Mouse (Mus musculus) brain, embryonic 14.5 days (tissue): ENCODE measurements around the gene Kcnj16. TPM values are rescaled to one million over a fixed set of nuclear protein-coding genes. Genes with fewer than 3 reads are reported as not detected.
A peak's percentile ranks its signal among the peaks of the same experiment; 100 is the strongest.

Source experiments
- DNase-seq: peaks from one replicate; pipeline ENCODE4 v3.0.0-alpha.2; 2011; ENCODE audit warnings: low read depth
- CTCF ChIP-seq: fragments of 200-500 bp; IDR thresholded peaks from 2 replicates; pipeline ENCODE4 v1.5.1; 2012; ENCODE audit warnings: inconsistent platforms, mild to moderate bottlenecking, moderate library complexity, borderline replicate concordance; ENCODE audit not compliant: insufficient read depth, insufficient read length; ENCODE audit errors: extremely low read depth
- POLR2A ChIP-seq: fragments of 200-500 bp; IDR thresholded peaks from 2 replicates; pipeline ENCODE4 v1.6.1; 2012; ENCODE audit warnings: mild to moderate bottlenecking, inconsistent platforms, borderline replicate concordance; ENCODE audit not compliant: poor library complexity, insufficient read depth, insufficient read length, severe bottlenecking; ENCODE audit errors: extremely low read depth
- polyA plus RNA-seq: library from polyadenylated mRNA; depleted of rRNA; stranded (reverse); fragments of >200 nt; gene quantifications from 2 replicates; pipeline ENCODE4 v1.2.3, GENCODE M21; 2012; rRNA removed

The Kcnj16 gene
- polyA plus RNA-seq = 0.37 and 0.98 TPM in 2 replicates

- no peak for DNase-seq
- TF ChIP-seq CTCF (no peak), POLR2A (no peak)
Observed at GRCm38 (mm10) chr11:110967762-110968135, at the start of gene Kcnj16. Kcnj16 (plus strand) TSS chr11:110968033.

- DNase-seq = no peak
- TF ChIP-seq POLR2A = no peak
- TF ChIP-seq CTCF = no peak
Observed at GRCm38 (mm10) chr11:110918808-110919465, 48.9 kb upstream of the Kcnj16 start.

GRCm38 (mm10) chr11:110935699-110936098 lies 32.1 kb upstream of the Kcnj16 start:
- DNase-seq = peak; percentile 42
- TF ChIP-seq POLR2A (no peak), CTCF (no peak)

- TF ChIP-seq CTCF (no peak), POLR2A (no peak)
- no peak for DNase-seq
Observed at GRCm38 (mm10) chr11:110942280-110942679, 25.6 kb upstream of the Kcnj16 start.

GRCm38 (mm10) chr11:110942695-110943135 lies 25.1 kb upstream of the Kcnj16 start:
- no peak for TF ChIP-seq POLR2A
- TF ChIP-seq CTCF = no peak
- DNase-seq = no peak

GRCm38 (mm10) chr11:110956665-110957064 lies 11.2 kb upstream of the Kcnj16 start:
- DNase-seq = no peak
- TF ChIP-seq CTCF (no peak), POLR2A (no peak)

GRCm38 (mm10) chr11:110961592-110962021 lies 6.2 kb upstream of the Kcnj16 start:
- peak; percentile 22 for DNase-seq
- TF ChIP-seq POLR2A (no peak), CTCF (no peak)

- DNase-seq = no peak
- no peak for TF ChIP-seq POLR2A
Observed at GRCm38 (mm10) chr11:110967019-110967761, 643 bp upstream of the Kcnj16 start.

- no peak for TF ChIP-seq POLR2A
- TF ChIP-seq CTCF = no peak
- no peak for DNase-seq
Observed at GRCm38 (mm10) chr11:110968901-110969300, 1.1 kb downstream of the Kcnj16 start.

GRCm38 (mm10) chr11:110985508-110985907 lies 17.7 kb downstream of the Kcnj16 start:
- TF ChIP-seq CTCF (no peak), POLR2A (no peak)
- DNase-seq = no peak

- DNase-seq = peak; percentile 50
Observed at GRCm38 (mm10) chr11:110985949-110986348, 18.1 kb downstream of the Kcnj16 start.

GRCm38 (mm10) chr11:110993616-110994015 lies 25.8 kb downstream of the Kcnj16 start:
- DNase-seq = peak; percentile 13
- TF ChIP-seq POLR2A (no peak), CTCF (no peak)

More at GRCm38 (mm10) chr11:110985949-110986348, 18.1 kb downstream of the Kcnj16 start:
- TF ChIP-seq CTCF = no peak

- peak; percentile 61 for DNase-seq
- TF ChIP-seq POLR2A (no peak), CTCF (no peak)
Observed at GRCm38 (mm10) chr11:110997211-110997610, 29.4 kb downstream of the Kcnj16 start.

GRCm38 (mm10) chr11:111005103-111005502 lies 37.3 kb downstream of the Kcnj16 start:
- TF ChIP-seq CTCF = no peak
- TF ChIP-seq POLR2A = no peak
- DNase-seq = no peak
